Mouse (Mus musculus): ENCODE data around the gene Hk2. TPM values are rescaled to one million over a fixed set of nuclear protein-coding genes. Genes with fewer than 3 reads are reported as not detected.
A peak's percentile ranks its signal among the peaks of the same experiment; 100 is the strongest.

Gene Hk2
- total RNA-seq, 2 experiments from 2014 or later = 271 to 285 TPM

DNA sequence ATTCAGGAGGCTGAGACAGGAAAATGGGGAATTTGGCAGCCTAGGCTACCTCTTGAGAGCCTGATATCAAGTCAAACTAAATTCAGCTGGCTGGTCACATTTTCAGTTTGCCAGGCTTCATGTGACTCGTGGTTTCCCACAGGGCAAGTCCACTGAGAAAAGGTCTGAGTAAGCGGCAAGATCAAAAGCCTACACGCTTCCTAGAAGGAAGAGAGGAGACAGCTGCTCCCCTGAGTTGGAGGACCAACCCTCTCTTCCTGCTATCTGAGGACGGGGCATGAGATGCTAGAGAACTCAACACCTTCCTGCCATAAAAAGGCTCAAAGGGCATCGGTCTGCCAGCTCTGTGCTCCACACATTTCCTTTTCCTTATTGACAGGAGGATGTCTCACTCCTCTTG, 27.2 kb downstream of the Hk2 start:
- intact Hi-C loops (cut with DNase I) = no loop called here
- no peak for DNase-seq

GRCm38 (mm10) chr6:82744553-82744952, 29.7 kb downstream of the Hk2 start:
- intact Hi-C loops (cut with DNase I) = loop anchor here (5.0 kb wide), 1 partner anchor 118 kb away; no protein-coding TSS in a partner anchor
- no peak for DNase-seq

DNA sequence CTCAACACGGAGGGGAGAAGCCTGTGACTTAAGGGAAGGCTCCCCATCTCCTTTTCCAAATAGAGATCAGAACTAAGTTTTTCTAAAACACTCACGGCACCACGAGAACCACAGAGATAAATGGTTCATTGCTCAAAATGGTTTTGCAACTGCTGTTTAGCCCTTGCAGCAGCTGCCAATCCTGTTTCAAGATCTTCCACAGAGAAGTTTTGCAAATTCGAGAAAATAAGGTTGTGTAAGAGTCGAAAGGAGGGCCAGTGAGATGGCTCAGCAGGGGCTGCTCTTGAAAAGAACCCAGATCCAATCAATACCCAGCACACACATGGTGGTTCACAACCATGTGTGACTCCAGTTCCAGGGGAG, 32.8 kb downstream of the Hk2 start:
- DNase-seq = no peak
- intact Hi-C loops (cut with DNase I) = loop anchor here (2.0 to 5.0 kb wide), 2 partner anchors 31 to 121 kb away; no protein-coding TSS in a partner anchor

DNA sequence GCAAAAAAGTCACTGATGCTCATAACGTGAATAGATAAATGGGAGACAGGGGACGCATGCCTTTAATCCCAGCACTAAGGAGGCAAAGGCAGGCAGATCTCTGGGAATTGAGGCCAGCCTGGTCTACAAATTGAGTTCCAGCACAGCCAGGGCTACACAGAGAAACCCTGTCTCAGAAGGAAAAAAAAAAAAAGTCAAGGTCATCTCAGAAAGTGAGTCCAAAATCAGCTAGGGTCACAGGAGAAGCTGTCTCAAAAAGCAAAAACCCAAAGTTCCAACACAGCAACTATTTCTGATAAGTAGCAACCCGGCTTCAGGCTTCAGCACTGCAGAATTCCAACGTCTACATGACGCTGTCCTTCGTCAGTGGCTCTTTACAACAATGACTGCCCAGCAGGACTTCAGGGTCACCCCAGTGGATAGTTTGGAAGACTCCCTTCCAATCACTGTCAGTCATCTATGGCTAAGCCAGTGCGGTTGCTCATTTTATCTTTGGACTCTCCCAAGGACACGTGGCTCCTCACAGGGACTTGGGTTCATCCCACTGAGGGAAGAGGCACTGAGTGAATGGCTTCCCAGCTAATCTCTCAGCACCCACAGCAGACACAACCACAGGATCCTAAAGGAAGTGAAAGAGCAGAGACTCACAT, 33.3 kb downstream of the Hk2 start:
- no peak for DNase-seq
- intact Hi-C loops (cut with DNase I) = loop anchor here (1.0 to 5.0 kb wide), 4 partner anchors 32 to 230 kb away; no protein-coding TSS in a partner anchor

- DNase-seq = peak; percentile 44 to 60
- intact Hi-C loops (cut with DNase I) = loop anchor here (1.0 to 5.0 kb wide), 4 partner anchors 33 to 231 kb away; no protein-coding TSS in a partner anchor
These were observed 34.0 kb downstream of the Hk2 start for GRCm38 (mm10) chr6:82740269-82740668.

GRCm38 (mm10) chr6:82737634-82738540, 36.4 kb downstream of the Hk2 start:
- DNase-seq = no peak
- intact Hi-C loops (cut with DNase I) = no loop called here

DNA sequence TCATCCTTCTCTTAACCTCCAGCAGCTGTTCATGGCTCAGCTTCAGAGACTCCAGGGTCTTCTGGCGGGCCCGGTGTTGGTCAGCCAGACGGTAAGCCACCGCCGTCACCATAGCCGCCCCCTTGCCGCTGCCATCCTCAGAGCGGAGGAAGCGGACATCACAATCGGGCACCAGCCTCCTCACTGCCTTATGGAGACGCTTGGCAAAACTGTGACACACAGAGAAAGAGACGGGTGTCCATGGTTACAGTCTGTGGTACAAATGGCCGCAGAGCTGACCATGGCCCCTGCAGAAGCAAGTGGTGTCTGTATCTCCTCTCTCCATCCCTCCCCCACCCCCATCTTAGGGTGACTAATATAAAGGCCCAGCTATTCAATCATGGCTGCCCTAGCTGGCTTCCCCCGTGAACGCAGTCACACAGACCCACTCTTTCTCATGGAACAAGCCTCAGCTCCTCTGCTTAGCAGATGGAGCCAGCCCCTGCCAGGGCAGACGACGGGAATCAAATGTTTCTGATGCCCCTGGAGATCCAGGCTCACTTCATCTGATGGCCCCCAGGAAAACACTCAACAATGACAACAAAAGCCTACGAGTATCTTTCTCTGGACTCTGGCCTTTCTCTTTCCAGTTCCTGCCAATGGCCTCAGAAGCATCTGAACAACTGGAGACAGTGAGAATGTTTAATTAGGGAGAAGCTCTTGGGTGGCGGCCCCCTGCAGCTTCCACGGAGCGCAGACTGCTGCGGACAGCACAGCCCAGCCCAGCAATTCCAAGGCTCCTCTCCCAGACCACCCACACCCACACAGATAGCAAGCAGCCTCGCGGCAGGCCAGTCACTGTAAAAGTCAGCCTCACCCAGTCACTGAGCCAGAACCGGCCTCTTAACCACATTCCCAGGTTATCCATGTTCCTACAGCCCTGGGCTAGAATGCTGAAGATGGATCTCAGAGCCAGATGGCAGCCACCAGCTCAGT, 37.3 kb downstream of the Hk2 start:
- intact Hi-C loops (cut with DNase I) = no loop called here
- no peak for DNase-seq

DNA sequence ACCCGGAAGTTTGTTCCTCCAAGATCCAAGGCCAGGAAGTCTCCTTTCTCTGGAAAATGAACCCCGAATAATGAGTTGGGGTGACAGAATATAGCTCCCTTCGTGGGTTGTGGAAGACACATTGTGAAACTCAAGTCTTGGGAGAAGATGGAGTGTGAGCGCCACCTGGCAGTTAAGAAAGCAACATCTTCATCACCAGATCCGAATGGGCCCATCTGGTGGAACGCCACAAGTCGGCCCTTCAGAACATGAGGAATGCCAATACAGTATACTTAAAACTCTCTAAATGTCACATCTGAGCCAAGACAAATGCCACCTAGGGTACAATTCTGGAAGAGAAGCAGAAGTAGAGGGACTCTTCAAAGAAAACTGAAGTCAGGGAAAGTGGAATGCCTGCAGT, 38.9 kb downstream of the Hk2 start:
- intact Hi-C loops (cut with DNase I) = no loop called here

GRCm38 (mm10) chr6:82728635-82729034, 45.6 kb downstream of the Hk2 start:
- intact Hi-C loops (cut with DNase I) = no loop called here
- no peak for DNase-seq

More for the DNA sequence above, 38.9 kb downstream of the Hk2 start:
- no peak for DNase-seq

DNA sequence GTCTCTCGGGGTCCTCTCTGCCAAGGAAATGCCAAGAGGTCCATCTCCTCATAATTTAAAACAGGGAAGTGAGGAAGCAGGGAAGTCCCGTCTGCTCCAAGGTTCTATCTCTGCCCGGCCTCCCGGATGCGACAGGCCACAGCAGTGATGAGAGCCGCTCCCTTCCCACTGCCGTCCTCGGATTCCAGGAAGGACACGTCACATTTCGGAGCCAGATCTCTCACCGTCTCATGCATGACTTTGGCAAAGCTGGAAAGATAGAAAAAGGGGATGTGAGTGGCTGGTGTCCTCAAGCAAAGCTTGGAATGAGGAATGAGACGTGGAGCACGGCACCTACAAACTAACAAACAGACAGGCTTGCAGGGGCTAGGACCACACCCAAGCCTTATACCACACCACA, 47.0 kb downstream of the Hk2 start:
- no peak for DNase-seq
- intact Hi-C loops (cut with DNase I) = no loop called here

GRCm38 (mm10) chr6:82723321-82723720, 50.9 kb downstream of the Hk2 start:
- no peak for DNase-seq
- intact Hi-C loops (cut with DNase I) = no loop called here

DNA sequence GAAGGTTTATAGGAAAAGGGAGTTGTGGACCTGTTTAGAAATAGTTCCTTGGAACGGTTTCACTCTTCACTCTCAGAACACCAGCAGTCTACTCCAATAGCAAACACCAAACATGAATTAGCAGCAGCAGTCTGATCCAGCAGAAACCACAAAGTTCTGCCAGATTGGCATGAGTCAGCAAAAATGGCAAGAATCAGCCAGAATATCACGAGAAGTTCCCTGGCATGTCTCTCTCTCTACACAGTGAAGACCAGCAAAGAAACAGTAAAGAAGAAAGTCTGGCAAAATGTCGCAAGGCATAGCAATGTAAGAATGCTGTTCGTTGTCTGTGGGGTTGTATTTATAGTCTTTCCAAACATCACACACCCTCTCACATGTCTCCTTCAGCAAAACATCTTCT, 58.1 kb downstream of the Hk2 start:
- DNase-seq = no peak
- intact Hi-C loops (cut with DNase I) = no loop called here

- intact Hi-C loops (cut with DNase I) = no loop called here
- DNase-seq = no peak
These were observed 58.6 kb downstream of the Hk2 start for GRCm38 (mm10) chr6:82715653-82716052.

- DNase-seq = no peak
- intact Hi-C loops (cut with DNase I) = no loop called here
These were observed 59.0 kb downstream of the Hk2 start for GRCm38 (mm10) chr6:82715253-82715652.

- no peak for DNase-seq
- intact Hi-C loops (cut with DNase I) = loop anchor here (1.0 to 5.0 kb wide), 2 partner anchors 167 to 255 kb away; no protein-coding TSS in a partner anchor
These were observed 59.4 kb downstream of the Hk2 start for GRCm38 (mm10) chr6:82714841-82715240.

DNA sequence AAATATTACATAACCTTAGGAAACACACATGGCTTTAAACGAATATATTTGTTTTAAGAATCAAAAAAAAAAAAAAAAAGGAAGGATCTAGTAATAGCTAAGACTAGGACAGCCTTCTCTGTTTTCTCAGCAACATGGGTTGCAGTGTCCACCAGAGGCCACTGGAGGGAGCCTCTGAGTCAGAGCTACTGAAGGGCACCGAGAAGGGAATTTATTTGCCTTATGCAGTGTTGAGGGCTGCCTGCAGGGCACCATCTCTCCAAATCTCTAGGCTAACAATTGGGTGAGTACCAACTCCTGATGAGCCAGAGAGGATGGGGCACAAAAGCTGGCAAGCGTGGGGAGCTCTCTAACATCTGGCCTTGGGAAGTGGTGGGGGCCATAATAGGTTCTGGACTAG, 60.0 kb downstream of the Hk2 start:
- peak; percentile 60 to 76 for DNase-seq
- intact Hi-C loops (cut with DNase I) = loop anchor here (1.0 to 5.0 kb wide), 2 partner anchors 168 to 256 kb away; no protein-coding TSS in a partner anchor

DNA sequence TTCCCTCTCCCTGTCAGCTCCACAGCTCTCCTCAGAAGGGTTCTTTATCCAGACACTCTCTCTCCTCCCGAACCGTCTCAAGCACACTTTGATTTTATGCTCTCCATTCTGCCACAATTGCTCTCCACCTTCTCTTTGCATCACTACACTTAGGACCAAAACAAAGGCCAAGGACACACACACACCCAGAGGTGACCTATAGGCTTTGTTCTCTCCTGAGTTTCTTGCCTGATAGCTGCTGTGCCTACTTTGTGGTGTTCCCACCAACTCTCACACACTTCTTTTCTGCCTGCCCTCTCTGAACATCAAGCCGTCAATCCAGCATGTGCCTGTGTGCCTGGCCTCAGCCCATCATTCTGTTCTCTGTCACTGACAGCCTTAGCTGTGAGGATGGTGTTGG, 66.5 kb downstream of the Hk2 start:
- intact Hi-C loops (cut with DNase I) = no loop called here
- no peak for DNase-seq

DNA sequence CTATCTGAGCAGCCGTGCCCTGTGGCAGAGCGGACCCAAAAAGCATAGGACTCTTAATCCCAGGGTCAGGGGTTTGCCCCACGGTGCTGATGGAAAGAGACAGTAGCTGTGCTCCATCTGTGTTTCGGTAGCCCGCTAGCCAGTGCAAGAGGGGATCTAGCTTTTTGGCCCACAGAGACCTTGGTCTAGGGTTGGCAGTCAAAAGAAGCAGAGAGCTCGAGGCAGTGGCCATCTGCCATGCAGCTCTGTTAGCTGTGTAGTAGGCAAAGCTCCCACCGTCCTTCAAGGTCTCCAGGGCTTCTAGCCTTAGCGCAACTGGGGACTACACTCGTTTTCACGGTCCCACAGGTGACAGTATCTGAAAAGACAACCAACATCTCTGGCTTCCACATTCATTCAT, 67.0 kb downstream of the Hk2 start:
- no peak for DNase-seq
- intact Hi-C loops (cut with DNase I) = no loop called here

GRCm38 (mm10) chr6:82705221-82705620, 69.0 kb downstream of the Hk2 start, which contains the start of gene Pole4:
Gene Pole4, minus strand, starts transcription at chr6:82705365.
- intact Hi-C loops (cut with DNase I) = no loop called here

DNA sequence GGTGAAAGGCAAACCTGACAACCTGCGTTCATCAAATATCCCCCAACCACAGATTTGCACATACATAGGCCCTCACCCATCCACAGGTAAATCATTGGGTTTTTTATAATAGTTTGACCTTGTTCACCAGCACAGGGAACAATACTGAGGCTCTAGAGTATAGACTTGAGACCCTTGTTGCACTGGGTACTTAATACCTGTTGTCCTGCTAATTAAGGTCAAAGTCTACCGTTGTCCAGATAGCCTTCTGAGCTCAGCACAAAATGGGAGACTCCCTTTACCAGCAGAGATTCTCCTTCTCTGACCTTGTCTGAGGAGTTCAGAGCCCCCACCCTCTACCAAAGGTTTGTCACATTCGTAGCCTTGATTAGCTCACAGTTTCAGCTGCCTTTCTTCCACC, 70.5 kb downstream of the Hk2 start:
- intact Hi-C loops (cut with DNase I) = loop anchor here (2.0 kb wide), 1 partner anchor 727 kb away; no protein-coding TSS in a partner anchor
- no peak for DNase-seq

More at GRCm38 (mm10) chr6:82705221-82705620, 69.0 kb downstream of the Hk2 start, which contains the start of gene Pole4:
- DNase-seq = no peak
